Mouse (Mus musculus) small intestine, adult 2 months (tissue): ENCODE measurements at regions not wholly inside any gene's neighbourhood (a gene's known extent, or its start where the extent isn't known, plus 50 kb on each side); places are given as distances from the start of the nearest gene placed in this dataset.

Experiments used
- H3K27ac ChIP-seq: fragments of 200-500 bp; 2 replicates; pipeline ENCODE4 v1.5.1; 2012; ENCODE audit warnings: low read depth, low read length, control low read depth, inconsistent platforms; ENCODE audit not compliant: insufficient read depth
- H3K27me3 ChIP-seq: fragments of 200-500 bp; 2 replicates; pipeline ENCODE4 v1.6.1; 2012; ENCODE audit warnings: mild to moderate bottlenecking, moderate library complexity, low read length, inconsistent platforms; ENCODE audit not compliant: control insufficient read depth, insufficient read depth
- H3K36me3 ChIP-seq: fragments of 200-500 bp; 2 replicates; pipeline ENCODE4 v1.6.1; 2012; ENCODE audit warnings: mild to moderate bottlenecking, low read length, control low read depth, inconsistent platforms; ENCODE audit not compliant: control insufficient read depth, insufficient read depth
- H3K4me1 ChIP-seq: fragments of 200-500 bp; 2 replicates; pipeline ENCODE4 v1.6.1; 2012; ENCODE audit warnings: low read length, inconsistent platforms, mixed read lengths; ENCODE audit not compliant: control insufficient read depth, insufficient read depth, insufficient read length
- H3K4me3 ChIP-seq: fragments of 200-500 bp; 2 replicates; pipeline ENCODE4 v1.5.1; 2012; ENCODE audit warnings: low read depth, mild to moderate bottlenecking, control low read depth, inconsistent platforms, low read length, moderate library complexity
- CTCF ChIP-seq: fragments of 200-500 bp; IDR thresholded peaks from 2 replicates; pipeline ENCODE4 v1.5.1; 2012; ENCODE audit warnings: low read depth, mild to moderate bottlenecking, control low read depth, inconsistent platforms, low read length, moderate library complexity, mixed read lengths; ENCODE audit not compliant: insufficient replicate concordance, insufficient read length; ENCODE audit errors: extremely low read depth
- POLR2A ChIP-seq: fragments of 200-500 bp; IDR thresholded peaks from 2 replicates; pipeline ENCODE4 v1.6.1; 2012; ENCODE audit warnings: low read depth, mild to moderate bottlenecking, control low read depth, inconsistent platforms, low read length, moderate library complexity
- WGBS: fragments of 180-500 bp; shearing (Covaris S2); methylation state at CpG from one replicate; pipeline ENCODE4 v1.1.7; 2018; 5-methylcytosine and 5-hydroxymethylcytosine counted together

DNA sequence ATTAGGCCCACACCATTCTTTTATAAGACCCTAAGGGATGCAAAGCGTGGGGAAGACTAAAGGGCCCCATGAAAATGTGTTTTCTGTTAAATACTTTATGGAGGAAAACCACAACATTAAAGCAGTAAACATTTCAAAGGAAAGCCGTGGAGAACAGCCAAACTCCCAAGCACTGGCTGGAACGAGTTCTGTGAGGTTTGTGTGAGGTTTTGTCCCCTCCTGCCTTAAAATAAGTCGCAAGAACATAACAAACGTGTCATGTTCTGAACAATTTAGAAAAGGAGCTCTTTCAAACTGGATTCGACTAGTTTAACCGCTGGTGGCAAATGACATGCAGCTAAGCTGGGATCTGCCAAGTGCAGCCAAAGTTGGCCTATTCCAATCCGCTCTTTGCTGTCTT, 109.4 kb downstream of the Nhlrc3 start:
- Histone ChIP-seq H3K4me3 (no peak overlapping the region), H3K36me3 (no peaks in the 10 kb centered on the region), H3K27me3 (no peaks in the 10 kb centered on the region; the same call in 1 of the 2 replicates), H3K27ac (no peak overlapping the region), H3K4me1 (no peaks in the 10 kb centered on the region)
- 70% methylated on average over 8 of the region's 8 CpGs for whole genome bisulfite sequencing
- TF ChIP-seq POLR2A (no peak), CTCF (no peak)

GRCm38 (mm10) chr3:53353282-53353681, 109.8 kb downstream of the Nhlrc3 start:
- Histone ChIP-seq H3K36me3 (no peaks in the 10 kb centered on the region), H3K27ac (no peak overlapping the region), H3K4me3 (no peak overlapping the region), H3K27me3 (no peaks in the 10 kb centered on the region; the same call in 1 of the 2 replicates), H3K4me1 (no peaks in the 10 kb centered on the region)
- 85% methylated on average over 7 of the region's 7 CpGs for WGBS
- TF ChIP-seq CTCF (no peak), POLR2A (no peak)

DNA sequence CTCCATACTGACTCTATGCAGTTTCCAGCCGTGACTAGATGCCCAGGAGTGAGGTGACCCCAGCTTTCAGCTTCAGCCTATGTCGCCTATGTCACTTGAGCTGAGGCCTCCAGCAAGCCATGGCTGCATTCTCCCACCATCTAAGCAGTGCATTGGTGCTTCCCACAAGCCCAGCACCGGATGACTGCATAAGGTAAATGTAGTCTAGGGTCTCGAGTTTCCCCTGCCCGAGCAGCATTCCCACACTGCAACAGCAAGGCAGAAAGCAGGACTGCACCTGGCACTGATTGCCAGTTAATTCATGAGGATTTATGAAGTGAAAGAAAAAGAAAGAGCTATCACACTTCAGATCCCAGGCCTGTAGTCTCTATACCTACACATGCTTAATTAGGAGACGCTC, 119.5 kb downstream of the Nhlrc3 start:
- Histone ChIP-seq H3K27me3 (no peaks in the 10 kb centered on the region), H3K36me3 (no peaks in the 10 kb centered on the region), H3K4me3 (no peak overlapping the region), H3K27ac (no peak overlapping the region), H3K4me1 (no peaks in the 10 kb centered on the region)
- 81% methylated on average over 6 of the region's 6 CpGs for WGBS
- no peak for TF ChIP-seq POLR2A
- no peak for TF ChIP-seq CTCF

- H3K27ac ChIP-seq = no peak overlapping the region
- H3K4me1 ChIP-seq = no peaks in the 10 kb centered on the region
- no peak for TF ChIP-seq CTCF
- no peak for TF ChIP-seq POLR2A
- H3K27me3 ChIP-seq = no peaks in the 10 kb centered on the region
- H3K36me3 ChIP-seq = no peaks in the 10 kb centered on the region
- H3K4me3 ChIP-seq = no peak overlapping the region
- 68% methylated on average over 22 of the region's 22 CpGs for WGBS
These were observed 121.6 kb downstream of the Nhlrc3 start for GRCm38 (mm10) chr3:53341304-53342206.

DNA sequence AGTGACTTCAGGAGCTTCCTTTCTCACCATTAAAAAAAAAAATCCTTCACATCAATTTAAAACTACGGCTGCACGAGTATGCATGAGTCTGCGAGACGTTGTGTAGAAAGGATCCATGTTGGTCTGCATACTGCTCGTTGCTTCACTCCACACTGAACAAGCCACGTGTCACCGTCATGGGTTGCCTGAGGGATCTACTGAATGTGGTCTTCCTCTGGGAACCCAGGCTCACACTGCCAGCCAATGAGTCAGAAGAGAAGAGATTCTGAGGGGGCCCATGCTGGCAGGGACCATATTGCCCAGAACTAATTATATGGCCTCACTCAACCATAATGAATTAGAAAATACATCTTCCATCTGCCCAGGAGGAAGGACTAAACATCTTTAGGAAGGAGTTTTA, 124.6 kb downstream of the Nhlrc3 start:
- Histone ChIP-seq H3K36me3 (no peaks in the 10 kb centered on the region), H3K4me3 (no peak overlapping the region), H3K4me1 (no peaks in the 10 kb centered on the region), H3K27ac (no peak overlapping the region), H3K27me3 (no peaks in the 10 kb centered on the region; the same call in 1 of the 2 replicates)
- TF ChIP-seq POLR2A (no peak), CTCF (no peak)
- 92% methylated on average over 7 of the region's 7 CpGs for WGBS

DNA sequence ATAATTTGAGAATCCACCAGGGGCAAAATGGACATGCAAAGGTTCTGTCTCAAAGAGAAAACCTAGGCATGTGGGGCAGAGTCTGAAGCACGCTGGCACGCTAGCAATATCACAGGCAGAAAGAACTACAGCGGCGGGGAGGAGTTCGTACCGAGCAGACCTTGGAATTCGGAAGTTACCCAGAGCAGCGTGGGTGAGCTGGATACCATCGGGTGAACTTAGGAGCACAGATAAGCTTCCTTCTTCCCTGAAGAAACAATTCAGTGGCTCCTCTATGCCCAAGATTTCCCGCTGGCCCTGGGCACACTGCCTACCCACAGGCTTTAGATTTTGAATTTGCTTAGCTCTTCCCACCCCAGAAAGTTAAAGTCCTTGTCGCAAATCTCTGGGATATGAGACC, 129.1 kb downstream of the Nhlrc3 start:
- 29% methylated on average over 11 of the region's 11 CpGs for WGBS
- H3K27me3 ChIP-seq = no peaks in the 10 kb centered on the region; the same call in 1 of the 2 replicates
- H3K4me1 ChIP-seq = no peaks in the 10 kb centered on the region
- H3K36me3 ChIP-seq = no peaks in the 10 kb centered on the region
- no peak overlapping the region for H3K27ac ChIP-seq
- H3K4me3 ChIP-seq = no peak overlapping the region
- TF ChIP-seq CTCF = no peak
- no peak for TF ChIP-seq POLR2A

GRCm38 (mm10) chr3:53329528-53329927, 133.6 kb downstream of the Nhlrc3 start:
- Histone ChIP-seq H3K27me3 (no peaks in the 10 kb centered on the region; the same call in 1 of the 2 replicates), H3K4me3 (no peak overlapping the region), H3K27ac (no peak overlapping the region), H3K36me3 (no peaks in the 10 kb centered on the region), H3K4me1 (no peaks in the 10 kb centered on the region)
- WGBS = 50% methylated on average over 3 of the region's 3 CpGs
- no peak for TF ChIP-seq POLR2A
- no peak for TF ChIP-seq CTCF
